Mouse (Mus musculus) lung, postnatal 14 days (tissue): ENCODE results near the gene Rbm20.

ENCODE experiments used
- DNase-seq: peaks from one replicate; pipeline ENCODE4 v3.0.0; 2021

The Rbm20 gene

DNA sequence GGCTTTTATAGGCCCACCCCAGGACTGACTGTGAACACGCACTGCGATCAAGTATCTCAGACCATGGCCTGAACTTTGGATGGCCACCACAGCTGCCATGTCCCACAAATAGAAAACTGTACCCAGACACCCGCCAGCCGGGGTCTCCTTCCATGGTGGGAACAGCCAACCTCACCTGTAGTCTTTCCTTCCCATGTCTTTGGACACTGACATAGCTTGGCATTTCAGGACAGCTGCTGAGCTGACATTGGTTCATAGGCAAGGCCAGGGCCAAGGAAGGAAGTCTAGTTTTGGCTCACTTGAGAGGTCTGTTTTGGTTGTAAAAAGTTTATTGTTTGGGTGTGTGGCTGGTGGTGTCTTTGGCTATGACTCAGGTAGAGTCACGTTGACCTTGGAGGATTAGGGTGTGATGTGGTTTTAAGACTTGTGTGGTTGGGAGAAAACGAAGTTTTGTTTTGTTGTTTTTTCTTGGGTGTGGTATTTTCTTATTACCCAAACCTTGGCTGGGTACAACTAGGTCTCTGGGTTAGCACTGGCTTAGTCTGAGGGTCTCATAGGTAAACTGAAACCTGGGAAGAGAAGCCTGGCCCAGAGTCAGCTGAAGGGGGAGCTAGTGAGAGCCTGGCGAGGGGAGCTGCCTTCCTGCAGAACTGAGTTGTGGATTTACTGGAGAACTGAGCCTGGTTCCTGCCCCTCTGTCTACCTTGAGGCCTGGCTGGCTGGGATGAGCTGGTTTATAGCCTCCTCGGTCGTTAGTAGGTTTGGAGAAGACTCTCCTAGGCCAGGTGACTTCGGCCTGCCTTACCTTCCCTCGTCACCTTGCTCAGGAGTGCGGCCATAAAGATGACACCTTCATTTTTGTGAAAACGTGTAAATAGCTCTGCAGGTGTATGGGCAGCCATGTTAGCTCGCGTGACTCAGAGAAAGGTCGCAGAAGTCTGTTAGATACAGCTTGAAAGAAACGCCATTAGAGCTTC lies 83.3 kb downstream of the Rbm20 start:
- no peak for DNase-seq

DNA sequence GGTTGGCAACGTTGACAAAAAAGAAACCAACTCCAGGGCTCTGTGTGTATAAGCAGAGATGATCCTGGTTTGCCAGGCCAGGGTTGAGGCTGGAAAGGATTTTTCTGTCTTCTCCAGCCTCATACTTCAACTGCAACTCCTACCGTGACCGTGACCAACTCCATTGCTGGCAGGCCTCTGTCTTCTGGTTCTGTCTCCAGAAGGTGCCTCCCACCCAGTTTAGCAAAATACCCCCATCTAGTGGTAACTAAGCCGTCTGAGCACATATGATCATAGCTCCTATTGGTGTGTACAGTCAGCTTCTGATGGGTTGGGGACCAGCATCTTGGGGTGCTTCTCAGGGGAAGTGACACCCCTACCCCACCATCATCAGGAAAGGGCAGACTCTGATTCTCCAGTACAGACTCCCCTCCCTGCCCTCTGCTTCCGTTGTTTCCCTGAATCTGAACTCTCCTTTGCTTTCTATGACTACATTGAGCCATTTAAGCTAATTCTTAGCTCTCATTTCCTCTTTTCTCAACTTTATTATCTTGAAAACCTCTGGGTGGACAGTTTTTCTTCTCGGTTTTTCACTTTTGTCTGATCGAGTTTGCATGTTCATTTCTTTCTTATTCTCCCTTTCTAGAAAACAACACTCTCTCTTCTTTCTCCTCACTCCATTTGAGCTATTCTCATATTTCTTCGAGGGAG lies 85.8 kb downstream of the Rbm20 start:
- peak; percentile 21 for DNase-seq

DNA sequence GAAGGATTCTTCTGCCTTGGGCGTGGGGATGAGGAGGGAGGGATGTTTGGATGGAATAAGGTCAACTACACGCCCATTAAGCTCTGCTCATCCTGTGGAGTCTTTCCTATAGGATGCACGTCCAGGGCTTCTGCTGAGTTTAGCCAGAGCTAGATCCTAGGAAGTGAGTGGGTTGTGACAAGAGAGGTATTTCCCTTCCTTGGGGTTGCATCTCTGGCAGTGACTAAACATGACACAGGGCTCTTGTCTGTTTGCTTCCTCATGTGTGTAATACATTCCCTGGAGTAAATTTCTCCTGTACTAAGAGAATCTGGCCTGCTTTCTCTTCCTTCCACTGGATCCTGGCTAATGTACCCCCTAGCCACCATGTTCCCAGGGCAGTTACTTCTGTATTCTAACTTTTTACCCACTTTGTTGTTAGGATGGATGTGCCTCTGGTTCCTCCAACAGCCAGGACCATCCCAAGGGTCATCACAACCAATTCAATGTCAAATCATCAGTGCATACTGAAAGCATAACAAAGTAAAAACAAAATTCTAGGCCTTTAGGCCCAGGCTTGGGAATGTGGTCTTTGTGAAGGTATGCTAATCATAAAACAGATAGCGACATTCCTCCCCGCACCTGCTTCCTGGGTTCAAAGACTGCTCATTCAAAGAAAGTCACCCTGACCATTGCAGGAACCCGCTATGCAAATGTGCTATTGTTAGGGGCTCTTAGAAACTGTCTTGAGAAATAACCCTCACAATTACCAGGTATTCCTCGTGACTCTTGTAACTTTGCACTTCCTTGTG lies 87.8 kb downstream of the Rbm20 start:
- no peak for DNase-seq

DNA sequence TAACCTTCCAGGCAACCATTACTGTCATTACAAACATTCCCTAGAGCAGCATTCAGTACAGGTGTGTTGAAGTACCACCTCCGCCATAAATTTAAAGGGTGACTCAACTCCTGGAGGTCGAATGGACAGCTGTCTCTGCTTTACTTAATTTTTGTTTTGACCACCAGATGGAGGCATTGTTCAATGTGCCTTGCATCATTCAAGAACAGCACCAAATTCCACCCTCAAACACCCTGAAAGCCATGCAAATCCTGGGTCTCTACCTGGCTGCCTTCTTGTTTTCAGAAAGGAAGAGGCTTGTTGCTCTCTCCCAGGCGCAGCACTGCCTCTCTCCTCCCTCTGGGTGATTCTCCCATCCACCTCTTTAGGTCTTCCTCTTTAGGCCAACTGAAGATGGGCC lies 91.4 kb downstream of the Rbm20 start:
- DNase-seq = peak; percentile 58

- DNase-seq = no peak
Measured at GRCm38 (mm10) chr19:53773937-53774640, 97.0 kb downstream of the Rbm20 start.

DNA sequence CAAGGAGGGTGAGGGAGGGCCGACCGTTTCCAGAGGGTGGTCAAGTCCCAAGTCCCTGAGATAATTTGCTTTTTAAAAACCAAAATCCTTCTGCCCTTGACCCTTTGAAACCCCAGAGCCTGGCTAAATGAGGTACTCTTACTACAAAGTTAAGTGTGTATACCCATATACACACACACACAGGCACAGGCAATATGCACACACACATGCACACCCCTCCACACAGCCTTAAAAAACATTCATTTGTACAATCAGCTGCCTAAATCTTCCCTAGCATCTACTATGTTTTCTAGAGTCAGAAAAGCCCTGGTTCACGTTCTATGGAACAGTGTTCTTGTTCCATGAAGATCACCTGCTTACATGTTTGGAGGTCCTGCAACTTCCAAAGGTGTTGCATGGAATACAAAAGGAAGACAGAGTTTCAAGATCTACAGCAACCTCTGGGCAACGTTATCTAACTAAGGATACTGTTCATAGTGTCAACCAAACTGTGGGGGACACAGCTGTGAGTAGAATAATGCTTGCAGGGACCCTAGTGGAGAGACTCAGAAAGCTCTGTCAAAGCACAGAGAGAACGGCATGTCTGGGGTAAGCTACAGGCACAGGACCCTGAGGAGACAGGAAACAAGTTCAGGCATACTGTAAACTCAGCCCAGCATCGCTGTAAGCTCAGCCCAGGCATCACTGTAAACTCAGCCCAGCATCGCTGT lies 97.7 kb downstream of the Rbm20 start:
- no peak for DNase-seq

DNA sequence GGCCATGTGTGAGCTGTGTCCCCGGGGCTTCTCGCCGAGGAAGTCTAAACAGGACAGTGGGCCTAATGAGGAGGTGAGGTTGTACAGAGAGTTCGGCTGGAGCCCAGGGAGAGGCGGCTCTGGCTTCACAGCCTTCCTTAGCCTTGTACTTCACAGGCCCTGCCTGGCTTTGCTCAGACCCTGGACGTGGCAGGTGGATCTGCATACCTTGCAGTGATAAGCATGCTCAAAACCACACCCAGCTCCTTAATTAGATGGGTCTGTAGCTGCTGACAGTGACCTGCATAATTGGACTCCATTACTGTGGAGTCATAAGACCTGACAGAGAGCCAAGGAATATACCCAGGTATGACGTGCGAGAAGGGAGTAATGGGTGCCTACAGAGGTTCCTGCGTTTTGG lies 102.3 kb downstream of the Rbm20 start:
- no peak for DNase-seq

DNA sequence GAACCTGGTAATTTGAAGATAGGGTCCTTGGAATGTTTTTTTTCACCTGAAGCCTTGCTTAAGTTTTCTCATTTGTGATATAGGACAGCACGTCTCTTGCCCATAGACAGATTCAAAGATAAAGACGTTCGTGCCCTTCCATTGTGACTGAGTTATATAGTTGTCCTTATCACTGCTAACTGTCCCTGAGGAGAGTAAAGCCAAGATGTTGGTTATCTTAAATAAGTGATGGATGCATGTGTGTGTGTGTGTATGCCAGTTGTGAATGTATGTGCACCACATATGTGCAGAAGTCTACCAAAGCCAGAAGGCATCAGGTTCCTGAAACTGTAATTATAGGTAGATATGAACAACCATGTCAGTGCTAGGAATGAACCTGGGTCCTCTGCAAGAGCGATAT lies 102.7 kb downstream of the Rbm20 start:
- no peak for DNase-seq

- peak; percentile 20 for DNase-seq
Measured at GRCm38 (mm10) chr19:53780752-53781602, 103.9 kb downstream of the Rbm20 start.

GRCm38 (mm10) chr19:53781826-53782225 lies 104.7 kb downstream of the Rbm20 start:
- DNase-seq = peak; percentile 30

- no peak for DNase-seq
Measured at GRCm38 (mm10) chr19:53785352-53785751, 108.2 kb downstream of the Rbm20 start.

GRCm38 (mm10) chr19:53786239-53786638 lies 109.1 kb downstream of the Rbm20 start:
- no peak for DNase-seq

DNA sequence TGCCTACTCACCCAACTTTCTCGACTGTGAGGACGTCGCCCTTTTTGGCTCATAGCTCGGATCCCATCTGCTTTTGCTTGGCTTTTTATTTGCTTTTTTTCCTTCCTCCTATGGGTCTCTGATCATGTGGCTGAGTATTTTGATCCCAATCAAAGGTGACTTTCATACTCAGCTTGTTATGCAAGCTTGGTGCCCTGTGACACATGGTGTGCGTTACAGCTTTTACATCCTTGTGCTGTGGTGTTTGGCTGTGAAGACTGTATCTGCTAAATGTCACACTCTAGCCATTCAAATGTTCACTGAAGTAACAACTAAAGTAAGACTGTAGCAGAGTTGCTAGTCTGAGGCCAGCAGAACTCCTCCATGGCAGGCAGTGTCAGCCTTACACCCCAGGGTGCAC lies 109.7 kb downstream of the Rbm20 start:
- DNase-seq = no peak

GRCm38 (mm10) chr19:53788621-53789331 lies 111.7 kb downstream of the Rbm20 start:
- DNase-seq = no peak

- no peak for DNase-seq
Measured at GRCm38 (mm10) chr19:53789571-53789970, 112.5 kb downstream of the Rbm20 start.

DNA sequence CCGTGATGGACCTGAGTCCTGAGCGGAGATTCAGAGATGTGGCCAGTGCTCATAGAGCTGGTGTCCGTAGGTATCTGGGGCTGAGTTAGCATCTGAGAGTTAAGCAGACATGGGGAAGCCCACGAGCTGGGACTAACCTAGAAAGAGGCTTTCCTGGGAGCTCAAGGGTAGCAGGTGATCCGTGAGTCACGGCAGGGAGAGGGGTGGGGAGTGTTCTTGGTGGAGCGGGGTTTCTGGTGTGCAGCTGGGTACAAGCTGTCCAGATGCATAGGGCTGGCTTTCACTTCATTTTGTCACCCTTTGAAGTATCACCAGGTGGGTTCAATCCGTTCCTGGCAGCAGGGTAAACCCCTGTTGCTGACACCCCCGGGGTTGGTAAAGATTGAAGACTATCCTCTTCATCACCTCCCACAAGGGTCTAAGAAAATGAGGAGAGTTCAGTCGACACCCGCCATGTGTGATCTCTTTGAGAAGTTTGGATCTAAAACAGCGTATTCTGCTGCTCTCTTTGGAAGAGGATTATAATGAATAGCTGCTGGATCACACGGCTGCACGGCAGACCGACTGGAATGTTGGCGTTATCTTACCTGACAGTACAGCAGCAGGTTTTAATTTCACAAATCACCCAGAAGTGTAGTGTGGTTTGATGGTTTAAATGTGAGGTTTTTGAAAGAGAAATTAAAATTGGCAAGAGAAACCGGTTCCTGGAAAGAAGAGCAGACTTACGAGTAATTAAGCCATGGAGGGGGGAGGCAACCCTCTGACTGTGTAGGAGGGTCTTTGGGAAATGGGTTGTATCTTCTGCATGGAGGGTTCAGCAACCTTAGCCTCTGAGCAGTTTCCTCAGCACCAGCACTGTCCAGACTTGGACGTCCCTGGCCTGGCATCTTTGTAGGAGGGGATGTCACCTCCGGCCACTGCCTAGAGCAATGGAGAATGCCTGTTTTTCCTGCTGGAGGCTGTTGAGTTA lies 114.9 kb downstream of the Rbm20 start:
- no peak for DNase-seq

GRCm38 (mm10) chr19:53792976-53793897 lies 116.1 kb downstream of the Rbm20 start:
- DNase-seq = no peak
